In the genomic region with DNA sequence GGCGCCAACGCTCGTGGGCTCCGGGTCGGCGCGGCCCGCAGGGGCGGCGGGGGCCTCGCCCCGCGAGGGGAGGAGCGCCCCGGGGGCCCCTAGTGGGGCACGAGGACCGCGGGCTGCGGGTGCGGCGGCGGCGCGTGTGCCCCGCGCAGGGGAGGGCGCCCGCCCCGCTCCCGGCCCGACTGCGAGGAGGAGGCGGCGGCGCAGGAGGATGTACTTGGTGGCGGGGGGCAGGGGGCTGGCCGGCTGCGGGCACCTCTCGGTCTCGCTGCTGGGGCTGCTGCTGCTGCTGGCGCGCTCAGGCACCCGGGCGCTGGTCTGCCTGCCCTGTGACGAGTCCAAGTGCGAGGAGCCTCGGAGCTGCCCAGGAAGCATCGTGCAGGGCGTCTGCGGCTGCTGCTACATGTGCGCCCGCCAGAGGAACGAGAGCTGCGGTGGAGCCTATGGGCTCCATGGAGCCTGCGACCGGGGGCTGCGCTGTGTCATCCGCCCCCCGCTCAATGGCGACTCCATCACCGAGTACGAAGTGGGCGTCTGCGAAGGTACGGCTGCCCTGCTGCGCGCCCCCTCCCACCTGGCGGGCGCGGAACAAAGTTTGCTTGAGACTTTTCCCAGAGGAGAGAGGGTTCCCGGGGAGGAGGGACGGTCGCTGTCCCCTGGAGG, we compare ENCODE assay signal across 8 mouse cellular contexts. TPM values are rescaled to one million over a fixed set of nuclear protein-coding genes. Genes with fewer than 3 reads are reported as not detected.
A peak's percentile ranks its signal among the peaks of the same experiment; 100 is the strongest.
DNase-seq lines count a peak whose midpoint lies in the region; TF ChIP-seq lines count a peak whose summit lies in the region.

No protein-coding gene starts in this region.

- H3K27me3 ChIP-seq in ES-Bruce4 (ENCODE audit: control insufficient read depth, insufficient read depth, low read length, poor library complexity, severe bottlenecking) = peaks cover 6% of the 10 kb centered on the region
- peaks cover 29% of the 10 kb centered on the region for H3K27me3 ChIP-seq in forebrain, embryonic 10.5 days (ENCODE audit: poor library complexity, severe bottlenecking)

- H3K4me3 ChIP-seq in ES-Bruce4 (ENCODE audit: low read depth, low read length) = peak overlapping the region; percentile 75
- H3K4me3 ChIP-seq in forebrain, embryonic 10.5 days = peak overlapping the region; percentile 83

- peaks cover 1% of the 10 kb centered on the region for H3K4me1 ChIP-seq in ES-Bruce4 (ENCODE audit: control insufficient read depth, insufficient read depth, low read length)
- peaks cover 36% of the 10 kb centered on the region for H3K4me1 ChIP-seq in forebrain, embryonic 10.5 days

- TF ChIP-seq POLR2A in ES-Bruce4 (IDR thresholded peaks at IDR 0.05; ENCODE audit: insufficient read depth, low read length) = no peak

- no peaks in the 10 kb centered on the region for H3K9me3 ChIP-seq in ES-Bruce4 (replicated peaks; ENCODE audit: control insufficient read depth, insufficient read depth, low read length, poor library complexity, severe bottlenecking)
- H3K9me3 ChIP-seq in forebrain, embryonic 10.5 days = no peaks in the 10 kb centered on the region

- TF ChIP-seq EP300 in ES-Bruce4 (IDR thresholded peaks at IDR 0.05; ENCODE audit: insufficient read depth, low read depth, low read length) = no peak

- no peak for TF ChIP-seq CTCF in ES-Bruce4 (IDR thresholded peaks at IDR 0.05; ENCODE audit: low read depth, low read length)

- WGBS in forebrain, embryonic 10.5 days = 0% methylated on average over 61 of the region's 73 CpGs

- peak overlapping the region; percentile 98 for H3K9ac ChIP-seq in ES-Bruce4 (ENCODE audit: low read depth, poor library complexity, severe bottlenecking)

- H3K36me3 ChIP-seq in ES-Bruce4 (ENCODE audit: control insufficient read depth, insufficient read depth, low read length, poor library complexity, severe bottlenecking) = no peaks in the 10 kb centered on the region
- no peaks in the 10 kb centered on the region for H3K36me3 ChIP-seq in forebrain, embryonic 10.5 days (replicated peaks)

- H3K27ac ChIP-seq in ES-Bruce4 (ENCODE audit: insufficient read depth, low read length) = no peak overlapping the region
- peak overlapping the region; percentile 94 for H3K27ac ChIP-seq in forebrain, embryonic 10.5 days

- peak; percentile 63 for DNase-seq in brain, adult 2 months (ENCODE audit: low read depth, low spot score)
- DNase-seq in forebrain, embryonic 10.5 days (ENCODE audit: extremely low spot score, low spot score) = peak; percentile 69
- peak; percentile 60 for DNase-seq in heart, postnatal 4 days
- DNase-seq in layer of hippocampus, postnatal 25 days (ENCODE audit: extremely low spot score in 1 of 2, low spot score in 1 of 2) = peak; percentile 19 to 41
- DNase-seq in lung, postnatal 36 days = peak; percentile 51
- peak; percentile 73 for DNase-seq in retina, postnatal 1 day
- DNase-seq in adipocyte (ENCODE audit: low spot score) = no peak

RNA-seq across cellular contexts. Expression of a gene that starts 0.6 kb away (rescaled TPM):
- 13.7 and 14.2 TPM in 2 replicates for polyA plus RNA-seq in ES-Bruce4 (2011; ENCODE audit: insufficient read depth, insufficient read length, low read depth, missing spikeins)
- 1.8 and 2.3 TPM in 2 replicates for polyA plus RNA-seq in forebrain, embryonic 10.5 days (2016; fragmentation: Nextera tagmentation; extraction: Ambion mirVana)
- 10 to 100 TPM; 40.1 to 42.1 TPM for total RNA-seq in heart, postnatal 4 days (2021)
- total RNA-seq in layer of hippocampus, postnatal 25 days (2021) = 100 to 1,000 TPM; 118 to 130 TPM
